Mouse (Mus musculus): ENCODE data around the gene Cenpv.

DNA sequence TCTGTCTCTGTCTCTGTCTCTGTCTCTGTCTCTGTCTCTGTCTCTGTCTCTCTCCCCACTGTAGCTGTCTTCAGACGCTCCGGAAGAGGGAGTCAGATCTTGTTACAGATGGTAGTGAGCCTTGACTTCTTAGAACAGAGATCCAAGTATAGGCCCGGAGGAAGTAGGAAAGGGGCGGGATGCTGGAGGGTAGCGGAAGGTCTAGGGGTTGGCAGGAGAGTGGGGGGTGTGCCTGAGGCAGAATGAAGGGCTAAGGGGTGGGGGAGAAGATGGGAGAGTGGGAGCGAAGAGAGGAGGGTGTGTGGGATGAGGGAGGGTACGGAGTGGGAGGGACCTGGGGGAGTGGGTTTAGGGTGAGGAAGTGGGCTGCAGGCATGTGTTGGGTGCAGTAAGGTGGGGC is 26.7 kb upstream of the Cenpv start:
- TF ChIP-seq CTCF (IDR thresholded peaks at IDR 0.05 in 2 of 3, conservative IDR thresholded peaks at IDR 0.05 in 1 of 3; ENCODE audit: control insufficient read depth in 1 of 3, insufficient read depth in 1 of 3, low read depth in 2 of 3, low read length in 3 of 3, poor library complexity in 1 of 3, severe bottlenecking in 1 of 3) = no peak
- no peak for TF ChIP-seq ZMIZ1 (IDR thresholded peaks at IDR 0.05; ENCODE audit: low read depth, low read length)
- no peak for TF ChIP-seq MAX (IDR thresholded peaks at IDR 0.05; ENCODE audit: low read length)
- TF ChIP-seq EP300 (IDR thresholded peaks at IDR 0.05; ENCODE audit: low read depth in 1 of 2, low read length in 2 of 2) = no peak
- no peak for TF ChIP-seq CHD2 (IDR thresholded peaks at IDR 0.05; ENCODE audit: low read length)

Data from MEL (cell line).